Mouse (Mus musculus): Measurements from ENCODE around the gene Slc2a9.

DNA sequence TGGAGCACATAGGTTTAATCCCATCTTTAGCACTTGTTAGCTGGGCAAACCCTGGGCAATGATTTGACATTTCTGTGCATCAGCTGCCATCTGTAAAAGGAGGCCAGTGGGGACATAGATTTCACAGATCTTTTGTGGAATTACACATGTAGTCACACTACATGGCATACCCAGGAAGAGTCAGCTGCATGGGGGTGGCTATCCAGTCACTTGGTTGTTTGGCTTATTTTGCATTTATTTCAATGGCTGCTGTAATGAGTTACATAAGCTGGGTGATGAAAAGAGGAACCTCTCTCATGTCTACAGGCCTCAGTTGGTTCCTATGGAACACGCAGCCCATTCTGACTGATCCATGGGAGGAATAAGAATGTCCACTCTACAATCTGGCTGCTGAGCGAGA lies 143.2 kb downstream of the Slc2a9 start:
- TF ChIP-seq CTCF (IDR thresholded peaks at IDR 0.05; ENCODE audit: low read depth) (no peak), EP300 (optimal IDR thresholded peaks at IDR 0.05) (no peak)
